Mouse (Mus musculus) bone marrow macrophage, adult 2 months (primary cell): ENCODE measurements around the gene Zfp879.

Experiments used
- CTCF ChIP-seq: IDR thresholded peaks from 2 replicates; pipeline ENCODE4 v1.5.1; 2012; ENCODE audit warnings: low read depth, mild to moderate bottlenecking, low read length, moderate library complexity
- POLR2A ChIP-seq: IDR thresholded peaks from 2 replicates; pipeline ENCODE4 v1.6.1; 2012; ENCODE audit warnings: mild to moderate bottlenecking, low read depth, low read length, borderline replicate concordance

DNA sequence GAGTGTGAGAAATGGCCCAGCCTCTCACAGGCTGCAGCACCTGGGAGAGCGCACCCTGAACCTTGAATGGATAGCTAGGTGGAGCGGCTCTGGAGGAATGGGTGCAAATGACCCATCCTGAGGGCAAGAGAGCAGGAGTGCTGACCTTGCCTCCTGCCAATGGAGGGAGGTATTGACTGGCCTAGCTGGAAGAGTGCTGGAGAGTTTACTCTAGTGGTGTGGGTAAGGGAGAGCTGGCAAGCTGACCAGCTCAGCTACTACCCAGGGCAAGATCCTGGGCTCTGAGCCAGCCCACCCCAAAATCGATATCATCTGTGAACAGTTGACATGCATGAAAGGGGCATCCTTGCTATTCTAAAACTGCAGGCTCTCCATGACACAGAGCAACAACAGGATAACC lies 4.6 kb upstream of the Zfp879 start:
- no peak for TF ChIP-seq CTCF
- no peak for TF ChIP-seq POLR2A
